Mouse (Mus musculus) embryonic facial prominence, embryonic 13.5 days (tissue): ENCODE results near the gene N4bp2l1. TPM values are rescaled to one million over a fixed set of nuclear protein-coding genes. Genes with fewer than 3 reads are reported as not detected.

ENCODE experiments used
- ATAC-seq: fragments of 200-750 bp; cut with Nextera tagmentation; 2 replicates; pipeline ENCODE4 v1.8.0; 2017; ENCODE audit warnings: low read depth; ENCODE audit not compliant: insufficient number of reproducible peaks, insufficient read depth, low FRiP score, low TSS enrichment
- H3K27ac ChIP-seq: fragments of 300-500 bp; sonication (generic); 2 replicates; pipeline ENCODE4 v1.5.1; 2015; ENCODE audit warnings: moderate library complexity, mild to moderate bottlenecking, inconsistent platforms
- H3K27me3 ChIP-seq: fragments of 300-500 bp; sonication (generic); 2 replicates; pipeline ENCODE4 v1.6.1; 2015; ENCODE audit warnings: mild to moderate bottlenecking, inconsistent platforms
- H3K36me3 ChIP-seq: fragments of 300-500 bp; sonication (generic); 2 replicates; pipeline ENCODE4 v1.6.1; 2015; ENCODE audit warnings: mild to moderate bottlenecking, inconsistent platforms
- H3K4me1 ChIP-seq: fragments of 300-500 bp; sonication (generic); 2 replicates; pipeline ENCODE4 v1.6.1; 2015; ENCODE audit warnings: inconsistent platforms
- H3K4me2 ChIP-seq: fragments of 300-500 bp; sonication (generic); 2 replicates; pipeline ENCODE4 v1.6.1; 2015; ENCODE audit warnings: moderate library complexity, mild to moderate bottlenecking, inconsistent platforms
- H3K4me3 ChIP-seq: fragments of 300-500 bp; sonication (generic); 2 replicates; pipeline ENCODE4 v1.5.1; 2015; ENCODE audit warnings: mild to moderate bottlenecking, inconsistent platforms
- H3K9ac ChIP-seq: fragments of 300-500 bp; sonication (generic); 2 replicates; pipeline ENCODE4 v1.6.1; 2015; ENCODE audit warnings: mild to moderate bottlenecking, inconsistent platforms
- H3K9me3 ChIP-seq: fragments of 300-500 bp; sonication (generic); 2 replicates; pipeline ENCODE4 v1.6.1; 2016; ENCODE audit warnings: inconsistent platforms
- WGBS: fragments of 180-500 bp; shearing (Covaris S2); methylation state at CpG from one replicate; pipeline ENCODE4 v1.1.7; 2015; ENCODE audit warnings: mixed read lengths; 5-methylcytosine and 5-hydroxymethylcytosine counted together
- polyA plus RNA-seq: library from polyadenylated mRNA; unstranded; fragments of >200 nt; fragmentation: Nextera tagmentation; extraction: Ambion mirVana; gene quantifications from 2 replicates; pipeline ENCODE4 v1.2.1, GENCODE M21; 2015

Gene N4bp2l1
- polyA plus RNA-seq, 1 experiment from 2014 or later = 4.9 TPM

DNA sequence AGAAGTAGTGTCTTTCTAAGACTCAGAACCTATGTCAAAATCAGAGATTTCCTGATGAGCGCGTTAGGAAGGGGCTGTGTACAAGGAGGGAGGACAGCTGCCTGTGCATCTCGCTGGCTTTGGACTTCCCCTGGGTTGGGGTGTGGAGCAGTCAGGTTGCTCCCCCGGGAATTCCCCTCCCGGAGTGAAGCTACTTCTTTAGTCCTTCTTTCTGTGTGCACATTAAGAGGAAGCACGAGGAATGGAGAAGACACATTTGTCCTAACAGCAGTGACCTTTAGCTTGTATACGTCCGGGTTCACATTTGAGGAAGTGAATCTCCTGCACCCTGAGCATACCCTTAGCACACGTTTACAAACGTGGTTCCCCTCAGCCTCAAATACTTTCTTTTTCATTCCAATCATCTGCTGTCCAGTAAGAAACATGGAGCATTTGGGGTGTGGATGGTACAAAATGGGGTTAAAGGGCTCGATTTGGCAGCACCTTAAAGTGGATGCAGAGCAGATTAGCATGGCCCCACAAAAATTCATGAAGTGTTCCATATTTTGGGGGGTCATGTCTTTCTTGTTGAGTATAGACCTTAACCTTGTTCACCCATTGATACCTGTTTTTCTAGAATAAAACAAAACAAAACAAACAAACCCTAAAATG, 1.5 kb downstream of the N4bp2l1 start:
- Histone ChIP-seq H3K4me1 (peaks cover 29% of the 10 kb centered on the region), H3K27me3 (peaks cover 57% of the 10 kb centered on the region), H3K9me3 (no peaks in the 10 kb centered on the region), H3K4me3 (no peak overlapping the region), H3K36me3 (no peaks in the 10 kb centered on the region), H3K9ac (no peak overlapping the region), H3K27ac (no peak overlapping the region), H3K4me2 (0 out of 2 replicates have a peak overlapping the region, but pooled peaks have one; percentile 99)
- ATAC-seq = no peak
- WGBS = 44% methylated on average over 11 of the region's 11 CpGs

DNA sequence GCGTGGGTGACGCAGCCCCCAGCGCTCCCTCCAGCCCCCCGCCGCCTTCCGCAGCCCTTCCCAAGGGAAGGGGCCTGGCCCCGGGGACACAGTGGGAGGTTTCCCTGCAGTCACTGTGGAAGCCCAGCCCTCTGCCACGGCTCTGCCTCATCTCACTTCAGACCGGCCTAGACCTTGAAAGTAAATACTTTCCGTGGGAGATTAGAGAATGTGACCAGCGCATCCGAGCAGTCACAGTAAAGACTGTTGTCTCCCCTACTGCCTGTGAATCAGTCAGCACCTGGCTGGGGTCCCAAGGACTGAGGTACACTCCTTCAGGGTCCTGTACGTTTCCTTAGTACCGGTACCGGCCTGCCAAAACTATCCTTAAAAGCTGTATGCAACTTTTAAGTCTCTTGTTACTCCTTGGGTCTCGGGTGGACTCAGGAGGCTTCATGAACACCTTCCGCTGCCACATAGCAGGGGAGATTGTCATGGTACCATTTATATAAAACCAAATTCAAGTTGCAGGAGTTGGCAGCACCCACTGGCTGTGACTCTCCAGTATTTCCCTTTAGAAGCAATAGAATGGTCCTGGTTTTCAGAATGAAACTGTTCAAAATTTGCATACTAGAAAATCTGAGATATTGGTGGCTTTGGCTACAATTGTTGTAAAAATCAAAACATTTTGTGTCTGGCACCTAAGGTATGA, 2.2 kb downstream of the N4bp2l1 start:
- 0 out of 2 replicates have a peak, but pooled peaks have one; percentile 39 for ATAC-seq
- no peaks in the 10 kb centered on the region for H3K36me3 ChIP-seq
- H3K4me3 ChIP-seq = peak overlapping the region; percentile 80
- H3K4me1 ChIP-seq = peaks cover 23% of the 10 kb centered on the region
- peaks cover 57% of the 10 kb centered on the region for H3K27me3 ChIP-seq
- no peak overlapping the region for H3K27ac ChIP-seq
- 6% methylated on average over 17 of the region's 17 CpGs for WGBS
- no peaks in the 10 kb centered on the region for H3K9me3 ChIP-seq
- H3K9ac ChIP-seq = peak overlapping the region; percentile 78
- peak overlapping the region; percentile 99 for H3K4me2 ChIP-seq

DNA sequence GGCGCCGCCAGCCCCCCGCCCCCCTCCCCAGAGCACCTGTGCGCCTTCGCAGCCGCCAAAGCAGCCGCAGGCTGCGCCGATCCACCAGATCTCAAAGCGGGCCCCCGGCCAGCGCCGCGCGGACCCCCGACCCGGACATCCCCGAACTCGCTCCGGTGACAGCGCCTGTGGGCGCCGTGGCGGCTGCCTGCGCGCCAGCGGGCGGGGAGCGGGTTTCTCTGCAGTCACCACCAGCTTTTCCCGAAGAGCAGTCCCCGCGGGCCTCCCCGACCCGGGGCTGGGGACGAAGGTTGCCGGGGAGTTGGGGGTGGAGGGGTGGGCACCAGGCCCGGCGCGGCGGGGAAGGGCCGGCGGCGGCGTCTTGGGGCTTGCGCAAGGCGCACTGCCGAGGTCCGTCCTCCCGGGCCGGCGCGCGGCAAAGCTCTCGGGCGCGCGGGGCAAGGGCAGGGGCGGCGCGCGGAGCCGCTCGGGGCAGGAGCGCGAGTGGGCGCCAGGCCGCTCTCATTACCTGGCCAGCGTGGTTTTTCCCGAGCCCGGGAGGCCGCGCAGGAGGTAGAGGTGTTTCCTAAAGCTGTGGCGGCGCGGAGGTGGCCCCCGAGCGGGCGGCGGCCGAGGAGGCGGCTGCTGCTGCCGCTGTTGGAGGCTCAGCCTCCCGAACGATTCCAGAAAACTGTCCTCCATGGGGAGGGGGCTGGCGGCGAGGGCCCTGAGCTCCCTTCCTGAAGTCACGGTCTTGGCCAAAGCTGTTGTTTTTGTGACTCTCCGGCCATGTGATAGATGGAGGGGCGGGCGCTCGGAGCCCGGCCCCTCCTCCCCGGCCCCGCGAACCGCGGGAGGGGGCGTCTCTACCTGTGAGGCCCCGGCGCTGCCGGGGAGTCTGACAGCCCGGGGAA, 3.0 kb downstream of the N4bp2l1 start:
- no peaks in the 10 kb centered on the region for H3K36me3 ChIP-seq
- H3K9me3 ChIP-seq = no peaks in the 10 kb centered on the region
- H3K9ac ChIP-seq = peak overlapping the region; percentile 78
- peak overlapping the region; percentile 99 for H3K4me2 ChIP-seq
- peaks cover 19% of the 10 kb centered on the region for H3K4me1 ChIP-seq
- peaks cover 57% of the 10 kb centered on the region for H3K27me3 ChIP-seq
- WGBS = under 1% methylated on average over 97 of the region's 102 CpGs
- peak overlapping the region; percentile 80 for H3K4me3 ChIP-seq
- H3K27ac ChIP-seq = no peak overlapping the region
- peak; percentile 50 for ATAC-seq

DNA sequence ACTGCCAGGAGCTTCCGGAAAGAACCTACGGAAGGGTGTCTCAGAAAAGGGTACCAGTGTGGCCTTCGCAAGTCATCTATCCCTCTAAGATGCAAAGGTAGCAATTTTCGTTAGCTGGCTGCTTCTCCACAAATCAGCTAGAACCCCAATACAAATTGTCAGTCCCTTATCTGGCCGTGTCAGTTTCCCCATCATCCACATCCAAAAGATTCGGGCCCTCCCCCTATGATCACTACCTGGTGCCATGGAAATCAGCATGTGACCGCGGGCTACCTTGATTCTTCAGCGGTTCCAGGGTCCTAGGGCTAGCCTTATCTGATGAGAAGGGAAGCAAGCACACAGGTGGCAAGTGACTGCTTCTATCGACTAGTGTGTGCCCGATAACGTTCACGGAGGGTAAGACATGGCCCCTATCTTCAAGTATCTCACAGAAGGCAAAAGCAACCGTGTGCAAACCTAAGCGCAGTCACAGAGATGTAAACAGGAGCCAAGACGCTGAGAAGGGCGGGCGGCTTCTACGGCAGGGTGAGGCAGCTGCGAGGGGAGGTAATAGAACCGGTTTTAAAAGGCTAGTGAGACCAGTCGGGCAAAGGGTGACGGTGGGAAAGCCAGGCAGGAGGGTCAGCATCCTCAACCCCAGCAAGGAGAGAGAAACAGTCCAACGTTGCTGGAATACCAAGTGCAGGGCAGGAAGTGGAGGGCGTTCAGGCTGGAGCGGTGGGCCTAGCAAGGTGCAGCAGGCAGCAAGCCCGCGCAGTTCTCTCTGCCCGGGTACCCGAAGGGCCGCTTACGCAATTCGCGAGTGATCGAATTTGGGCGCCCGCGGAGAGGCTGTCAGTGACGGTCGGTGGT, 3.9 kb downstream of the N4bp2l1 start:
- peak; percentile 17; the same call in 1 of the 2 replicates for ATAC-seq
- WGBS = 10% methylated on average over 40 of the region's 40 CpGs

DNA sequence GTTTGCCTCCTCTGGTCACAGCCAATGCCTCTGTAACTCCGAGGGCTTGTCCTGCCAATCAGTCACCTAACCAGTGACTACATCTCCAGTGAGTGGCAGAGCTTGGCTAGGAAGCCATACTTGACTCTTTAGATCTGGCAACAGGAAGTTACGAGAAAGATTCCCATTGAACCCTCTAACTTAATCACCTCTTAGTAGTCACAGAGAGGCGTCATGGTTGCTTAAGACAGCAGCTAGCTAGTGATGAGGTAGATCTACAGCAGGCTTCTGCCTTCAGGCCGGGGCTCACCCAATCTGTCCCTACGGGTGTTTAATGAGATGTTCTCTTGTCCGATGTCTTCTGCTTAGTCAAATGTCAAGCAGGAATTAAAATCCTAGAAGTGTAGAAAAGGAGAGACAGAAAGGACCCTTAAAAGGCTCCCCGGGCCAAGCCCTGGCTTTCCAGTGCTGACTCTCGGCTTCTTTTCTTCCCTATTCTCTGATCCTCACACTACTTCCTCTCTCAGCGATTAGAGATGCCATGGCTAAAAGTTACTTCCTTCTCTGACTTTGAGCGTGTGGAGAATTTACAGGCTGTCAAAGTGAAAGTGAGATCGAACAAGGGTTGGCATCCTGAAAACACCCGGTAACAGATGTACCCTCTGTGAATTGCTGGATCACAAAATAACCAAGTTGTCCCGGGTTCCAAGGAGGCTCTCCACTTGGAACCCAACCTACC, 4.6 kb downstream of the N4bp2l1 start:
- WGBS = 66% methylated on average over 13 of the region's 13 CpGs
- Histone ChIP-seq H3K36me3 (no peaks in the 10 kb centered on the region), H3K4me1 (peaks cover 11% of the 10 kb centered on the region), H3K9ac (no peak overlapping the region), H3K9me3 (no peaks in the 10 kb centered on the region), H3K4me3 (peak overlapping the region; percentile 80; the same call in 1 of the 2 replicates), H3K4me2 (peak overlapping the region; percentile 99), H3K27me3 (peaks cover 54% of the 10 kb centered on the region), H3K27ac (no peak overlapping the region)
- no peak for ATAC-seq

More for the DNA sequence above, 3.9 kb downstream of the N4bp2l1 start:
- no peak overlapping the region for H3K27ac ChIP-seq
- H3K27me3 ChIP-seq = peaks cover 57% of the 10 kb centered on the region
- H3K4me2 ChIP-seq = peak overlapping the region; percentile 99
- peak overlapping the region; percentile 78 for H3K9ac ChIP-seq
- H3K4me1 ChIP-seq = peaks cover 13% of the 10 kb centered on the region
- H3K4me3 ChIP-seq = peak overlapping the region; percentile 80
- H3K9me3 ChIP-seq = no peaks in the 10 kb centered on the region
- no peaks in the 10 kb centered on the region for H3K36me3 ChIP-seq

DNA sequence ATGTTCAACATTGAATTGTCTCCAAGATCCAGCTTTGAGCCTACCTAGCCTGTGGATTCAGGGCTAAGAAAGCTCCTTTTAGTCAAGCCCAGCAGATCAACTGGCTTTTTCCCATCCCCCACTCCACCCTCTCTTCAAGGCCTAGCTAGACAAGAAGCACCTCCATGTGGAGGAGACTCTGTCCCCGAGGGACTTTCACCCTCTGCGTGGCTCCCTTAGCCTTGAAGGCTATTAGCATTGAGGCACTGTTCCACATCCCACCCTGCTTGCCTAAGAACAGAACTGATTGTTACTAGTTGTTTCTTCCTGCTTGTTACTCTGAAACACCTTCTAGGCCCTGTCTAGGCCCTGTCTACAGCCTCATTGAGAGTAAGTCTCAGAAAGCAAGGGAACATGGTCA, 7.0 kb downstream of the N4bp2l1 start:
- Histone ChIP-seq H3K4me2 (no peak overlapping the region), H3K9me3 (no peaks in the 10 kb centered on the region), H3K27me3 (peaks cover 31% of the 10 kb centered on the region), H3K27ac (no peak overlapping the region), H3K9ac (no peak overlapping the region), H3K4me1 (peaks cover 11% of the 10 kb centered on the region), H3K4me3 (no peak overlapping the region), H3K36me3 (no peaks in the 10 kb centered on the region)
- no peak for ATAC-seq
- 75% methylated on average over 2 of the region's 2 CpGs for WGBS

DNA sequence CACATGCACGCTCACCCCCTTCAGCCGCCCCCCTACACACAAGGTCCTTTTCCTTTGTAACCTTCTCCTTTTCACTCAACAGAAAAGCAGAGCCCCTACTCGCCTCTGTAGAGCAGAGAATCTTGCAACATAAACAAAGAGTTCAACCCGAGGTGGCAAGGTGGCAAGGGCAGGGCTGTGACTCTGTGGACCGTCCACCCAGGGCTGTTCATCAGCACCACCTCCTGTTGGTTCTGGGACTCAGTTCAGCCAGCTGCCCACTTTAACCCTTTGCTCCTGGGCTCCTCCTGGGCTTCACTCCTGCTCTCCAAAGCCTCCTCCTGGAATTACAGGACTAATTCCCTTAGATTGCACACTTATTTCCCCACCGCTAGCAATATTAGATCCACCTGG, 12.7 kb downstream of the N4bp2l1 start:
- H3K4me3 ChIP-seq = no peak overlapping the region
- no peaks in the 10 kb centered on the region for H3K9me3 ChIP-seq
- H3K4me1 ChIP-seq = no peaks in the 10 kb centered on the region
- WGBS = 48% methylated on average over 6 of the region's 6 CpGs
- H3K9ac ChIP-seq = no peak overlapping the region
- ATAC-seq = no peak
- no peak overlapping the region for H3K4me2 ChIP-seq
- no peaks in the 10 kb centered on the region for H3K36me3 ChIP-seq
- H3K27ac ChIP-seq = no peak overlapping the region
- H3K27me3 ChIP-seq = no peaks in the 10 kb centered on the region

DNA sequence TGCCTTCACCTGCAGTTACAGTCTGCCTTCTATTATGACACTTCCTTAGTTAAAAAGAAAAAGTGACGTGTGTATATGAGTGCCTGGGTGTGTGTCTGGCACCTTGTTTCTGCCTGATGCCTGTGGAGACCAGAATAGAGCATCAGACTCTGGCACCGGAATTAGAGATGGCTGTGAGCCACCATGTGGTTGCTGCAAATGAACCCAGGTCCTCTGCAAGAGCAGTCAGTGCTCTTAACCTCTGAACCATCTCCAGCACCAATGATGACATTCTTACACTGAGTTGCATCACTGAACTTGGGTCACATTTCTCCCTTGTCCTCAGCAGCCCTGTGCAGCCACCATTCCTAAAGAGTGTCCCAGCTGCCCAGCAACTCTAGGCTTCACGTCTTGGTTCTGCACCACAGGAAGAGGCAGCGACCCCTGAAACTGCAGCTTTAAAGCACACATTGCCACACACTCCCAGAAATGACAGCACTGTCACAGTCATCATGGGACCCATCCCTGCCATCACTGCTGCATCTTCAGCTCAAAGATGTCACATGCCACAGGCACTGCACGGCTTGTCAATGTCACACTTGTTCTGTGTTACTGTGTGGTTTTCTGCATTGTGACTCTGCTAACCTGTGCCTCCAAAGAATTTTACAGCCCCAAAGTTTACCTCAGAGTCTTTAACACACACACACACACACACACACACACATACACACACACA, 13.2 kb downstream of the N4bp2l1 start:
- no peak for ATAC-seq
- H3K36me3 ChIP-seq = no peaks in the 10 kb centered on the region
- H3K4me3 ChIP-seq = no peak overlapping the region

DNA sequence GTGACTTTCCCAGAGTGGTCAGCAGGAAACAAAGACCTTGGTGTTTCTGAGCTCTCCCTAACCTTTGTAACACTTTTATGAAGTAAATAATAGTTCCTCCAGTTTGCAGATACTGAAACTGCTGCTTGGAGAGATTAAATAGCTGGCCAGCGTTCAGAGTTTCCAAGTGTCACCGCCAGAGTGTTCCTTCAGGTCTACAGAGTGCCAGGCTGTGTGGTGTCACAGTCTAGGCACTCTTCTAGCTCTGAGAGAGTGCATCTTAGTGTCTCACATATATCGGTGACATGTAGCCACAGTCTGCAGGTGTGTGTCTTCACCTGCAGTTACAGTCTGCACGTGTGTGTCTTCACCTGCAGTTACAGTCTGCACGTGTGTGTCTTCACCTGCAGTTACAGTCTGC, 13.8 kb downstream of the N4bp2l1 start:
- Histone ChIP-seq H3K4me3 (no peak overlapping the region), H3K9ac (no peak overlapping the region), H3K4me1 (peaks cover 8% of the 10 kb centered on the region), H3K9me3 (no peaks in the 10 kb centered on the region), H3K36me3 (no peaks in the 10 kb centered on the region), H3K4me2 (no peak overlapping the region), H3K27ac (no peak overlapping the region), H3K27me3 (no peaks in the 10 kb centered on the region)
- 84% methylated on average over 5 of the region's 5 CpGs for WGBS
- no peak for ATAC-seq

More for the DNA sequence above, 13.2 kb downstream of the N4bp2l1 start:
- Histone ChIP-seq H3K27ac (no peak overlapping the region), H3K9me3 (no peaks in the 10 kb centered on the region), H3K9ac (no peak overlapping the region), H3K27me3 (no peaks in the 10 kb centered on the region), H3K4me1 (peaks cover 4% of the 10 kb centered on the region), H3K4me2 (no peak overlapping the region)
- WGBS = 68% methylated on average over 5 of the region's 5 CpGs

DNA sequence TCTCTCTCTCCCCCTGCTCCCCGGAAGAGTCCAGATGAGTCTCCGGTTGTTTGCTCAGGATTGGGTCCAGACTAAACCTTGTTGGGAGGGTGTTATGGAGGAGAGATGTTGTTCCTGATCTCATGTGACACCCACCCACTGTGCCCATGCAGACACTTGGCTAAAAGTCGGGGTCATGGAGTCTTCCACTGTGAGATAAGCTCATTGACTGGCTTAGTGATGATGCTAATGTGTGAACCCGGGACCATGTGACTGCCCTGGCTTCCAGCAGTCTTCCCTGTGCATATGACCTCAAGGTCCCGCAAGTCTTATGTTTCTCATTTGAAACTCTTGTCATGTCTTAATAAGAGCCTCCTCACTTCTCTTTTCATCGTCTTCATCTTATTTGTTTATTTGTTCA, 15.8 kb downstream of the N4bp2l1 start:
- Histone ChIP-seq H3K4me2 (no peak overlapping the region), H3K4me3 (no peak overlapping the region), H3K27me3 (no peaks in the 10 kb centered on the region), H3K27ac (no peak overlapping the region), H3K9me3 (no peaks in the 10 kb centered on the region), H3K9ac (no peak overlapping the region), H3K36me3 (no peaks in the 10 kb centered on the region), H3K4me1 (peaks cover 8% of the 10 kb centered on the region)
- ATAC-seq = no peak
- WGBS = 77% methylated on average over 6 of the region's 6 CpGs
